Mouse (Mus musculus): ENCODE measurements around the gene Tcte1. TPM values are rescaled to one million over a fixed set of nuclear protein-coding genes. Genes with fewer than 3 reads are reported as not detected.

Gene Tcte1
- total RNA-seq, 1 experiment, result 0.09 TPM

DNA sequence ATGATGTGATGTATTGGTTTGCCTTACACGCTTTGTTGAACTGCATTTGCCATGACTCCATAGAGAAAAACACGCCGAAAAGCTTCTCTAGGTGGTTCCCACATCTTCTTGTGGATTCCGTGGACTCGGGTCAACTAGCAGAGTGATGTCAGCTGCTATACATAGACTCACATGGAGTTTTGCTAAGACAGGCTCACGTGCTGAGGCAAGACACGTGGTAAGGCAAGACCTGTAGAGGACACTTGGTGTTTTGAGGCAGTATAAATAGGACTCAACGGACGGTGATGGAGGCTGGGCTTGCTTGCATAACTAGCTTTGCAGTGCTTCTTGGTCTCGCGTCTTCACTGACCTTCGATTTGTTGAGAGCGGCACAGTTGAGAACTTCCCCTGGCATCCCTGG, 24.8 kb upstream of the Tcte1 start:
- no peak overlapping the region; the same call in 1 of the 2 replicates for H3K27ac ChIP-seq (ENCODE audit: insufficient read depth, low read depth, low read length, poor library complexity, severe bottlenecking)
- TF ChIP-seq HCFC1 (IDR thresholded peaks at IDR 0.05; ENCODE audit: borderline replicate concordance, insufficient read depth, low read length) (no peak), MAFK (IDR thresholded peaks at IDR 0.05; ENCODE audit: insufficient read depth, low read depth, low read length) (no peak), CHD2 (IDR thresholded peaks at IDR 0.05; ENCODE audit: low read depth, low read length) (no peak), ZC3H11A (IDR thresholded peaks at IDR 0.05; ENCODE audit: borderline replicate concordance, low read depth, low read length) (no peak), ZNF384 (IDR thresholded peaks at IDR 0.05; ENCODE audit: low read depth, low read length) (no peak)
- H3K4me3 ChIP-seq (ENCODE audit: insufficient read depth in 1 of 2, low read depth in 1 of 2, low read length in 2 of 2, poor library complexity in 1 of 2, severe bottlenecking in 1 of 2), result no peak overlapping the region
- H3K9me3 ChIP-seq (ENCODE audit: control insufficient read depth, insufficient read depth, low read depth, low read length), result no peaks in the 10 kb centered on the region
- no peak for DNase-seq (ENCODE audit: low read depth, low spot score)
- in situ Hi-C loops (cut with MboI; ENCODE audit: low sequenced_read_pairs in 2 of 2, unreplicated experiment in 2 of 2), result no loop called here
- peaks cover 19 to 26% of the 10 kb centered on the region in 2 experiments for H3K4me1 ChIP-seq (ENCODE audit: control insufficient read depth in 2 of 2, insufficient read depth in 2 of 2, low read length in 2 of 2, poor library complexity in 1 of 2)
- no peak overlapping the region; the same call in 1 of the 2 replicates for H3K9ac ChIP-seq (ENCODE audit: insufficient read depth, low read depth, low read length, poor library complexity, severe bottlenecking)
- H3K36me3 ChIP-seq (ENCODE audit: control insufficient read depth, insufficient read depth, low read length, poor library complexity, severe bottlenecking), result no peaks in the 10 kb centered on the region; the same call in 1 of the 2 replicates

DNA sequence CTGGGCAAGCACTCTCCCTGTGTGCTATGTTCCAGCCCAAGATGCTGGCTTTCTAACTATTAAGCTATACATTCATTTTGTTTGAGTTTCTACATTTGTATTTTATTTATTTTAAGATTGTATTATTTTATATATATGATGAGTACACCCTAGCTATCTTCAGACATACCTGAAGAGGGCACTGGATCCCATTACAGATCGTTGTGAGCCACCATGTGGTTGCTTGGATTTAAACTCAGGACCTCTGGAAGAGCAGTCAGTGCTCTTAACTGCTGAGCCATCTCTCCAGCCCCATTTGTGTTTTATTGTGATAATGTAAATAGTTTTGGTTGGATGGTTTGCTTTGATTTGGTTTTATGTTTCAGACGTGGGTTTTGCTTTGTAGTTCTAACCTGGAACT, 23.7 kb upstream of the Tcte1 start:
- Histone ChIP-seq H3K36me3 (ENCODE audit: control insufficient read depth, insufficient read depth, low read length, poor library complexity, severe bottlenecking) (no peaks in the 10 kb centered on the region), H3K27ac (ENCODE audit: insufficient read depth, low read depth, low read length, poor library complexity, severe bottlenecking) (no peak overlapping the region), H3K9ac (ENCODE audit: insufficient read depth, low read depth, low read length, poor library complexity, severe bottlenecking) (no peak overlapping the region), H3K4me3 (ENCODE audit: insufficient read depth in 1 of 2, low read depth in 1 of 2, low read length in 2 of 2, poor library complexity in 1 of 2, severe bottlenecking in 1 of 2) (no peak overlapping the region), H3K4me1 (ENCODE audit: control insufficient read depth in 2 of 2, insufficient read depth in 2 of 2, low read length in 2 of 2, poor library complexity in 1 of 2) (peaks cover 22 to 26% of the 10 kb centered on the region in 2 experiments), H3K9me3 (ENCODE audit: control insufficient read depth, insufficient read depth, low read depth, low read length) (no peaks in the 10 kb centered on the region)
- no peak for TF ChIP-seq CHD2 (IDR thresholded peaks at IDR 0.05; ENCODE audit: low read depth, low read length)
- no peak for TF ChIP-seq MAFK (IDR thresholded peaks at IDR 0.05; ENCODE audit: insufficient read depth, low read depth, low read length)
- no peak for TF ChIP-seq ZNF384 (IDR thresholded peaks at IDR 0.05; ENCODE audit: low read depth, low read length)
- TF ChIP-seq ZC3H11A (IDR thresholded peaks at IDR 0.05; ENCODE audit: borderline replicate concordance, low read depth, low read length), result no peak
- DNase-seq (ENCODE audit: low read depth, low spot score), result no peak
- in situ Hi-C loops (cut with MboI; ENCODE audit: low sequenced_read_pairs in 2 of 2, unreplicated experiment in 2 of 2), result no loop called here

DNA sequence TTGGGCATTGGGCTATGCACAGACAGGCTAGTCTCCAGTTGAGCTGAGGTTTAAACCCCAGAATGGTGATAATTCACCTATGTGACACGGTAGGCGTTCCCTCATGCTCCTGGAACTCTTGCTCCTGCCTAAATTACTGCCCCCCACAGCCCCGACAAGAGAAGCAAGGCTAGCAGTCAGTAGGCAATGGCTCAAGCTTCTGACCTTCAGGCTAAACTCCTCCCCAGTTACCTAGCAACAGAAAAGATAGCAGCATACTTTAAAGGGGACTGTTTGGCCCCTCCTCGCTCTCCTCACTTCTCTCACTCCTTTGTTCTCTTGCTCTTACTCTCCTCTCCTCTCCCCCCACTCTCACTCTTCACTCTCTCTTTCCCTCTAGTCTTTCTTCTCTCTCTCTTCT, 22.3 kb upstream of the Tcte1 start:
- no peak for TF ChIP-seq ZNF384 (IDR thresholded peaks at IDR 0.05; ENCODE audit: low read depth, low read length)
- no peak for TF ChIP-seq ZC3H11A (IDR thresholded peaks at IDR 0.05; ENCODE audit: borderline replicate concordance, low read depth, low read length)
- TF ChIP-seq CHD2 (IDR thresholded peaks at IDR 0.05; ENCODE audit: low read depth, low read length), result no peak
- Histone ChIP-seq H3K36me3 (ENCODE audit: control insufficient read depth, insufficient read depth, low read length, poor library complexity, severe bottlenecking) (no peaks in the 10 kb centered on the region), H3K4me3 (ENCODE audit: insufficient read depth in 1 of 2, low read depth in 1 of 2, low read length in 2 of 2, poor library complexity in 1 of 2, severe bottlenecking in 1 of 2) (no peak overlapping the region), H3K9ac (ENCODE audit: insufficient read depth, low read depth, low read length, poor library complexity, severe bottlenecking) (no peak overlapping the region), H3K4me1 (ENCODE audit: control insufficient read depth in 2 of 2, insufficient read depth in 2 of 2, low read length in 2 of 2, poor library complexity in 1 of 2) (peaks cover 13 to 21% of the 10 kb centered on the region in 2 experiments), H3K27ac (ENCODE audit: insufficient read depth, low read depth, low read length, poor library complexity, severe bottlenecking) (no peak overlapping the region), H3K9me3 (ENCODE audit: control insufficient read depth, insufficient read depth, low read depth, low read length) (no peaks in the 10 kb centered on the region)
- in situ Hi-C loops (cut with MboI; ENCODE audit: low sequenced_read_pairs in 2 of 2, unreplicated experiment in 2 of 2), result no loop called here
- no peak for DNase-seq (ENCODE audit: low read depth, low spot score)

GRCm38 (mm10) chr17:45502324-45502723, 20.9 kb upstream of the Tcte1 start:
- Histone ChIP-seq H3K36me3 (ENCODE audit: control insufficient read depth, insufficient read depth, low read length, poor library complexity, severe bottlenecking) (no peaks in the 10 kb centered on the region), H3K9ac (ENCODE audit: insufficient read depth, low read depth, low read length, poor library complexity, severe bottlenecking) (no peak overlapping the region), H3K4me1 (ENCODE audit: control insufficient read depth in 2 of 2, insufficient read depth in 2 of 2, low read length in 2 of 2, poor library complexity in 1 of 2) (peaks cover 16% of the 10 kb centered on the region in 2 experiments), H3K9me3 (ENCODE audit: control insufficient read depth, insufficient read depth, low read depth, low read length) (no peaks in the 10 kb centered on the region), H3K4me3 (ENCODE audit: insufficient read depth in 1 of 2, low read depth in 1 of 2, low read length in 2 of 2, poor library complexity in 1 of 2, severe bottlenecking in 1 of 2) (no peak overlapping the region), H3K27ac (ENCODE audit: insufficient read depth, low read depth, low read length, poor library complexity, severe bottlenecking) (no peak overlapping the region)
- no peak for DNase-seq (ENCODE audit: low read depth, low spot score)
- in situ Hi-C loops (cut with MboI; ENCODE audit: low sequenced_read_pairs in 2 of 2, unreplicated experiment in 2 of 2), result no loop called here
- no peak for TF ChIP-seq HCFC1 (IDR thresholded peaks at IDR 0.05; ENCODE audit: borderline replicate concordance, insufficient read depth, low read length)
- TF ChIP-seq ZNF384 (IDR thresholded peaks at IDR 0.05; ENCODE audit: low read depth, low read length), result no peak
- no peak for TF ChIP-seq CHD2 (IDR thresholded peaks at IDR 0.05; ENCODE audit: low read depth, low read length)
- no peak for TF ChIP-seq MAFK (IDR thresholded peaks at IDR 0.05; ENCODE audit: insufficient read depth, low read depth, low read length)
- TF ChIP-seq ZC3H11A (IDR thresholded peaks at IDR 0.05; ENCODE audit: borderline replicate concordance, low read depth, low read length), result no peak

Data from ES-E14 (cell line).